Comparison of ENCODE assay signal across 8 mouse cellular contexts in the genomic region with DNA sequence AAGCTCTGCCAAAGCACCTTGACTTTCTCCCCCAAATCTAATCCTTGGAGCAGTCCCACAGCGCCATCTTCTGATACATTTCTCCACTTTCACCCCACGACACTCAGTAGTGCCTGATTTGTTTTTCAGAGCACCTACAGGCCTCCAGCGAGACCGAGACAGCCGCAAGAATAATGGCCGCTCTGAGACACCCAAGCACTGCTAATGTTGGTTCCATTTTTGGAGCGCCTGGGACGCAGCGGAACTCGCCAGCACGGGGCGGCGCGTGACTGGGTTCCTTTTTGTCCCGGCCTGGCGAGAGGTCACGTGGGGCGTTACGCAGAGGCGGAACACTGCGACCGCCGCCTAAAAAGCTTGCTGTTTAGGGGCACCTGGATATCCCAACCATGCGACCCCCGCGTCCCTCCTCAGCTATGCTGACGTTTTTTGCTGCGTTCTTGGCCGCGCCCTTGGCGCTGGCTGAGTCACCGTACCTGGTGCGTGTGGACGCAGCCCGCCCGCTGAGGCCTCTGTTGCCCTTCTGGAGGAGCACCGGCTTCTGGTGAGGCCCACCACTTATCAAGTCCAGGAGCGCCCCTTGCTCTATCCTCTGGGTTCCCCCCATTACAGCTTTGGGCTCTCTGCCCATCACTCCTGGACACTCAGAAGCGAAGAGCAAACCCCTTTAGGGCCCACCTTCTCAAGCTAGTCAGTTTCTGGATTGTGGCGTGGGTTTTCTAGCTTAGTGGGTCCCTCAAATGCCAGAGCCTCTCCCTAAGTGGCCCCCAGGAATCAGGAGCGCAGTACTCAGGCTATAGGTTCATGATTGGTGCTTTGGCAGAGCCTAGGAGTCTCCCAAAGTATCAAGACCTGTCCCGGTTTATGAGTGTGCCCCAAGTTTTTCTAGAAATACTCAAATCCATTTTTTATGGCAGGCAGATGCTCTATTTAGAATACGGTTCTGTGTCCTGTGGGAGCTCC. TPM values are rescaled to one million over a fixed set of nuclear protein-coding genes. Genes with fewer than 3 reads are reported as not detected.
DNase-seq lines count a peak whose midpoint lies in the region; ATAC-seq and TF ChIP-seq lines count a peak whose summit lies in the region.

A gene (minus strand): TSS at position 696 of the 960 bp plus-strand sequence.

- peak; percentile 88 for ATAC-seq in CD4-positive, CD25-positive, alpha-beta regulatory T cell, adult 4 months
- peak; percentile 84 for ATAC-seq in heart, embryonic 15.5 days (replicated peaks; ENCODE audit: insufficient number of reproducible peaks, insufficient read depth, low FRiP score, low read depth)
- ATAC-seq in liver, embryonic 14.5 days (ENCODE audit: insufficient read depth): peak; percentile 73
- ATAC-seq in neural tube, embryonic 11.5 days (ENCODE audit: insufficient read depth, low FRiP score, low TSS enrichment): peak; percentile 87

- H3K9ac ChIP-seq in heart, embryonic 15.5 days: peak within 1 kb of the TSS; percentile 86
- H3K9ac ChIP-seq in liver, embryonic 14.5 days (replicated peaks): peak within 1 kb of the TSS; percentile 84
- peak within 1 kb of the TSS; percentile 67 for H3K9ac ChIP-seq in neural tube, embryonic 11.5 days (ENCODE audit: low read length)

- peak within 1 kb of the TSS; percentile 60 for H3K4me3 ChIP-seq in forebrain, embryonic 10.5 days
- peak within 1 kb of the TSS; percentile 71 for H3K4me3 ChIP-seq in heart, embryonic 15.5 days
- H3K4me3 ChIP-seq in liver, embryonic 14.5 days (ENCODE audit: insufficient read depth in 1 of 2, low read depth in 2 of 2, low read length in 2 of 2): peak within 1 kb of the TSS; percentile 63 to 82
- H3K4me3 ChIP-seq in neural tube, embryonic 11.5 days (ENCODE audit: low read depth, low read length): peak within 1 kb of the TSS; percentile 51

- peak within 1 kb of the TSS; percentile 90 for H3K4me2 ChIP-seq in heart, embryonic 15.5 days
- peak within 1 kb of the TSS; percentile 90 for H3K4me2 ChIP-seq in liver, embryonic 14.5 days (ENCODE audit: low read depth)
- H3K4me2 ChIP-seq in neural tube, embryonic 11.5 days (ENCODE audit: low read depth): peak within 1 kb of the TSS; percentile 59

- peak; percentile 86 for TF ChIP-seq CTCF in liver, embryonic 14.5 days (IDR thresholded peaks at IDR 0.05; ENCODE audit: low read depth)

- peak; percentile 75 for DNase-seq in c-Kit-positive CD71-negative TER-119-negative erythroid progenitor cells, embryonic 14.5 days (ENCODE audit: low read depth)
- peak; percentile 83 for DNase-seq in forebrain, embryonic 10.5 days (ENCODE audit: extremely low spot score, low spot score)
- DNase-seq in kidney, postnatal 25 days: peak; percentile 93 to 95
- DNase-seq in liver, embryonic 14.5 days (ENCODE audit: low read depth in 3 of 3, low spot score in 3 of 3): peak; percentile 61 to 75 (median 63)
- peak; percentile 87 for DNase-seq in neural tube, embryonic 11.5 days (ENCODE audit: low spot score)
- DNase-seq in telencephalon, adult 2 months (ENCODE audit: low read depth, low spot score): peak; percentile 81

- peaks cover 28% of the 10 kb centered on the region for H3K36me3 ChIP-seq in forebrain, embryonic 10.5 days (replicated peaks)
- peaks cover 18% of the 10 kb centered on the region for H3K36me3 ChIP-seq in heart, embryonic 15.5 days
- H3K36me3 ChIP-seq in liver, embryonic 14.5 days (replicated peaks; ENCODE audit: control insufficient read depth, insufficient read depth, low read depth): peaks cover 19% of the 10 kb centered on the region
- H3K36me3 ChIP-seq in neural tube, embryonic 11.5 days (ENCODE audit: control insufficient read depth, insufficient read depth, low read length): no peaks in the 10 kb centered on the region; the same call in 1 of the 2 replicates

- no peaks in the 10 kb centered on the region for H3K27me3 ChIP-seq in forebrain, embryonic 10.5 days (ENCODE audit: poor library complexity, severe bottlenecking)
- peaks cover 5% of the 10 kb centered on the region; the same call in 1 of the 2 replicates for H3K27me3 ChIP-seq in heart, embryonic 15.5 days
- no peaks in the 10 kb centered on the region for H3K27me3 ChIP-seq in liver, embryonic 14.5 days (ENCODE audit: control insufficient read depth, insufficient read depth, low read length)
- no peaks in the 10 kb centered on the region for H3K27me3 ChIP-seq in neural tube, embryonic 11.5 days (ENCODE audit: control insufficient read depth, insufficient read depth, low read length)

- H3K4me1 ChIP-seq in forebrain, embryonic 10.5 days: peaks cover 20% of the 10 kb centered on the region
- peaks cover 17% of the 10 kb centered on the region for H3K4me1 ChIP-seq in heart, embryonic 15.5 days (replicated peaks)
- H3K4me1 ChIP-seq in liver, embryonic 14.5 days (replicated peaks; ENCODE audit: control insufficient read depth in 2 of 2, insufficient read depth in 2 of 2, low read length in 1 of 2): peaks cover 8 to 22% of the 10 kb centered on the region in 2 experiments
- H3K4me1 ChIP-seq in neural tube, embryonic 11.5 days (ENCODE audit: control insufficient read depth, insufficient read depth, low read length): 0 out of 2 replicates have a peak, but pooled peaks cover 2% of the 10 kb centered on the region

- peak within 1 kb of the TSS; percentile 93 for H3K27ac ChIP-seq in forebrain, embryonic 10.5 days
- H3K27ac ChIP-seq in heart, embryonic 15.5 days: peak within 1 kb of the TSS; percentile 93
- H3K27ac ChIP-seq in liver, embryonic 14.5 days: peak within 1 kb of the TSS; percentile 62
- H3K27ac ChIP-seq in neural tube, embryonic 11.5 days (ENCODE audit: low read depth, low read length): peak within 1 kb of the TSS; percentile 53

- TF ChIP-seq EP300 in liver, embryonic 14.5 days (IDR thresholded peaks at IDR 0.05; ENCODE audit: low read depth): no peak

- H3K9me3 ChIP-seq in forebrain, embryonic 10.5 days: no peaks in the 10 kb centered on the region
- H3K9me3 ChIP-seq in heart, embryonic 15.5 days (replicated peaks): no peaks in the 10 kb centered on the region
- no peaks in the 10 kb centered on the region for H3K9me3 ChIP-seq in liver, embryonic 14.5 days (ENCODE audit: control insufficient read depth, low read length)
- no peaks in the 10 kb centered on the region for H3K9me3 ChIP-seq in neural tube, embryonic 11.5 days (ENCODE audit: control insufficient read depth, low read length)

- WGBS in forebrain, embryonic 10.5 days: 7% methylated on average over 43 of the region's 43 CpGs
- 5% methylated on average over 43 of the region's 43 CpGs for WGBS in heart, embryonic 15.5 days
- 5% methylated on average over 43 of the region's 43 CpGs for WGBS in liver, embryonic 14.5 days (ENCODE audit: insufficient replicate concordance)
- 7% methylated on average over 43 of the region's 43 CpGs for WGBS in neural tube, embryonic 11.5 days

RNA-seq across cellular contexts. Expression of the gene that starts here (rescaled TPM):
- polyA plus RNA-seq in CD4-positive, CD25-positive, alpha-beta regulatory T cell, adult 4 months (2017; shearing (Covaris generic)): 1 to 10 TPM; 5.2 to 7.0 TPM
- 11.3 and 13.3 TPM in 2 replicates for polyA plus RNA-seq in forebrain, embryonic 10.5 days (2016; fragmentation: Nextera tagmentation; extraction: Ambion mirVana)
- 6.7 and 7.4 TPM in 2 replicates for polyA plus RNA-seq in heart, embryonic 15.5 days (2015; fragmentation: Nextera tagmentation; extraction: Ambion mirVana)
- polyA plus RNA-seq in liver, embryonic 14.5 days (2012; rRNA removed): 4.7 TPM in 2 replicates
- 1.9 and 2.3 TPM in 2 replicates for polyA plus RNA-seq in liver, embryonic 14.5 days (2014; fragmentation: Nextera tagmentation; extraction: Ambion mirVana)
- 11.6 and 12.1 TPM in 2 replicates for polyA plus RNA-seq in neural tube, embryonic 11.5 days (2014; fragmentation: Nextera tagmentation; extraction: Ambion mirVana)

Comparison
In these comparisons a context has a peak if more than half of its experiments do, and no peak if none do; other contexts are left out.
1. Peak in every context shown above with its lines: DNase-seq, ATAC-seq, H3K4me3 ChIP-seq and H3K27ac ChIP-seq.